ENCODE assay signal across 32 mouse cellular contexts in the genomic region with DNA sequence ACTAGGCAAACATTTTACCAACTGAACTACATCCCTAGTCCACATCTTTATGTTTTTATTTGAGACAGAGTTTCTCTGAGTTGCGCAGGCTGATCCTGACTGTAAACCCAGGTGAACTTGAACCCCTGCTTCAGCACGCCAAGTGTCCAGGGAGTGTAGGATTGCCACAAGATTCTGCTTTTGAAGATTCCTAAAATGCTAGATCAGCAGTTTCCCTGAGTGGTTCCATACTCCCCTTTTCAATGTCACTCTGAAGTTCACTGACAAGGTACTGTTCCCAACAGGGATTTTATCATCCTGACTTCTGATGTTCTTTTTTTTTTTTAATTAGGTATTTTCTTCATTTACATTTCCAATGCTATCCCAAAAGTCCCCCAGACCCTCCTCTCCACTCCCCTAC.
"Had no signal": no experiment of that assay in that cellular context is flagged by ENCODE, and none has a peak within 500 bp of the region (broad histone marks: within the 10 kb centered on the region; RNA-seq: fewer than 3 reads in every experiment).

No protein-coding gene starts in this region.

- H3K4me3 ChIP-seq: limb, embryonic 10.5 days; limb, embryonic 12.5 days; limb, embryonic 13.5 days; limb, embryonic 15.5 days; liver, embryonic 12.5 days; liver, embryonic 13.5 days; liver, embryonic 15.5 days; lung, embryonic 15.5 days; megakaryocyte, embryonic 14.5 days; midbrain, embryonic 10.5 days; midbrain, embryonic 12.5 days; midbrain, embryonic 13.5 days; midbrain, embryonic 15.5 days; myocyte; neural tube, embryonic 12.5 days had no signal

- H3K4me2 ChIP-seq: limb, embryonic 12.5 days; limb, embryonic 13.5 days; limb, embryonic 15.5 days; liver, embryonic 11.5 days; liver, embryonic 12.5 days; liver, embryonic 13.5 days; liver, embryonic 15.5 days; lung, embryonic 14.5 days; lung, embryonic 15.5 days; midbrain, embryonic 11.5 days; midbrain, embryonic 12.5 days; midbrain, embryonic 13.5 days; midbrain, embryonic 15.5 days; neural tube, embryonic 12.5 days had no signal

- H3K36me3 ChIP-seq: limb, embryonic 10.5 days; limb, embryonic 12.5 days; limb, embryonic 13.5 days; limb, embryonic 15.5 days; liver, embryonic 12.5 days; liver, embryonic 13.5 days; liver, embryonic 15.5 days; lung, embryonic 15.5 days; midbrain, embryonic 10.5 days; midbrain, embryonic 12.5 days; midbrain, embryonic 13.5 days; midbrain, embryonic 15.5 days; neural tube, embryonic 12.5 days had no signal

- H3K9ac ChIP-seq: limb, embryonic 12.5 days; limb, embryonic 13.5 days; limb, embryonic 15.5 days; liver, embryonic 12.5 days; liver, embryonic 13.5 days; liver, embryonic 14.5 days; liver, embryonic 15.5 days; liver, postnatal 0 days; lung, embryonic 14.5 days; lung, embryonic 15.5 days; midbrain, embryonic 12.5 days; midbrain, embryonic 13.5 days; midbrain, embryonic 15.5 days; neural tube, embryonic 12.5 days had no signal

- H3K4me1 ChIP-seq: limb, embryonic 10.5 days; limb, embryonic 12.5 days; limb, embryonic 13.5 days; limb, embryonic 15.5 days; liver, embryonic 12.5 days; liver, embryonic 13.5 days; liver, embryonic 15.5 days; lung, embryonic 15.5 days; megakaryocyte, embryonic 14.5 days; midbrain, embryonic 15.5 days; neural tube, embryonic 12.5 days had no signal

- H3K27ac ChIP-seq: limb, embryonic 10.5 days; limb, embryonic 12.5 days; limb, embryonic 13.5 days; limb, embryonic 15.5 days; liver, embryonic 12.5 days; liver, embryonic 13.5 days; liver, embryonic 14.5 days; liver, embryonic 15.5 days; lung, embryonic 15.5 days; macrophage; midbrain, embryonic 10.5 days; midbrain, embryonic 12.5 days; midbrain, embryonic 13.5 days; midbrain, embryonic 15.5 days; neural tube, embryonic 12.5 days had no signal

- DNase-seq: left cerebral cortex, postnatal 4 days; liver; liver, embryonic 13.5 days; liver, postnatal 0 days; lung, adult 18-20 months; lung, adult 2 months; lung, embryonic 14.5 days; lung, postnatal 10 days; lung, postnatal 14 days; lung, postnatal 36 days; lung, postnatal 4 days; midbrain, embryonic 14.5 days had no signal

- H3K9me3 ChIP-seq: limb, embryonic 10.5 days; limb, embryonic 12.5 days; limb, embryonic 13.5 days; limb, embryonic 15.5 days; liver, embryonic 12.5 days; liver, embryonic 13.5 days; liver, embryonic 15.5 days; lung, embryonic 15.5 days; midbrain, embryonic 10.5 days; midbrain, embryonic 12.5 days; midbrain, embryonic 13.5 days; midbrain, embryonic 15.5 days; neural tube, embryonic 12.5 days had no signal

- ATAC-seq: liver, embryonic 12.5 days; liver, postnatal 0 days; lung, postnatal 0 days; midbrain, embryonic 13.5 days; midbrain, embryonic 15.5 days; midbrain, embryonic 16.5 days had no signal

- H3K27me3 ChIP-seq: limb, embryonic 12.5 days; limb, embryonic 13.5 days; limb, embryonic 15.5 days; liver, embryonic 12.5 days; liver, embryonic 13.5 days; liver, embryonic 15.5 days; lung, embryonic 15.5 days; megakaryocyte, embryonic 14.5 days; midbrain, embryonic 12.5 days; midbrain, embryonic 13.5 days; midbrain, embryonic 15.5 days; neural tube, embryonic 12.5 days had no signal
